Mouse (Mus musculus) gastrocnemius, postnatal 14 days (tissue): ENCODE measurements around the gene Gm3043. TPM values are rescaled to one million over a fixed set of nuclear protein-coding genes. Genes with fewer than 3 reads are reported as not detected.
"Not testable (repeated sequence)": the region's sequence is repeated elsewhere in the genome, so short reads cannot be mapped to it uniquely, and the experiment has no call there.

Experiments used
- DNase-seq: peaks from one replicate; pipeline ENCODE4 v3.0.0; 2021; ENCODE audit warnings: mixed read lengths
- intact Hi-C: fragments of 180-260 bp; cut with DNase I; formaldehyde crosslinking; loops from one replicate; pipeline ENCODE4 v1.15.1; 2025; ENCODE audit warnings: low total_unique reads
- long read RNA-seq, 2 experiments: library from polyadenylated mRNA; stranded (forward); transcript quantifications; one replicate each; pipeline ENCODE4 v2.0.0; 2021
- total RNA-seq, 2 experiments: library from RNA; stranded (reverse); gene quantifications; 2 replicates each; pipeline ENCODE4 v1.2.3; 2021

The Gm3043 gene
- total RNA-seq, result not detected
- long read RNA-seq, experiment 1, result 0 reads
- long read RNA-seq, experiment 2, result 0 reads

- intact Hi-C loops, DNase-seq: not testable (repeated sequence)
Measured at GRCm38 (mm10) chr14:3688483-3688882, at the start of gene Gm3043. Gm3043 (plus strand) TSS chr14:3688783.

GRCm38 (mm10) chr14:3651730-3652129 is 36.9 kb upstream of the Gm3043 start, which contains the start of gene Gm3020:
Gm3020 (plus strand) TSS chr14:3652030.
- intact Hi-C loops, DNase-seq: not testable (repeated sequence)

Other genes starting within 250 kb of the Gm3043 start
- gene Gm10408, start 239.4 kb upstream of the Gm3043 start, total RNA-seq, result not detected
- not detected for gene Gm3012, start 54.3 kb upstream of the Gm3043 start, total RNA-seq
- under 1 TPM; 0.29 to 0.39 TPM for gene Gm3020, start 36.8 kb upstream of the Gm3043 start, total RNA-seq
- not detected for gene Gm3002, start 121.3 kb downstream of the Gm3043 start, total RNA-seq
- under 1 TPM in 1 of 2 experiments, not detected in 1; 0.27 TPM for gene Gm3033, start 157.5 kb downstream of the Gm3043 start, total RNA-seq
- gene Gm2916, start 195.4 kb downstream of the Gm3043 start, total RNA-seq, result not detected
- gene Gm3029, start 243.0 kb downstream of the Gm3043 start, total RNA-seq, result not detected